Mouse (Mus musculus): Measurements from ENCODE around the gene Gpc6. TPM values are rescaled to one million over a fixed set of nuclear protein-coding genes. Genes with fewer than 3 reads are reported as not detected.

Gpc6 gene
- total and polyA plus RNA-seq, 3 experiments = not detected

DNA sequence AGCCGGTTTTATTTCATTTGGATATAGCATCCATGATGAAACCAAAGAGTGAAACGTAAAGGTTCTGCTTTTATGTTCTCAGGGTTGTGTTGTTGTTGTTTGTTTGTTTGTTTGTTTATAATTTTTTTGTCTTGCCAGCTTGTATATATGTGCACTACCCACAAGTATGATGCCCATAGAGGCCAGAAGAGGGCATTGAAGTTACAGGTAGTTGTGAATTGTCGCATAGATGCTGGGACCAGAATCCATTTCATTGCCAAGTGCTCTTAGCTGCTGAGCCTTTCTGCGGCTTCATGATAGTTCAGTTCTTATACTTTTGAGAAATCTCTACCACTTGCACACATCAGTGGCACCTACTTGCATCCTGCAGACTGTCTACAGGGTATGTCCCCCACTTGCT, 758.0 kb downstream of the Gpc6 start (continued):
- TF ChIP-seq CTCF (conservative IDR thresholded peaks at IDR 0.05 in 1 of 2, IDR thresholded peaks at IDR 0.05 in 1 of 2; ENCODE audit: low read depth in 2 of 2, low read length in 2 of 2) = peak in 1 of 2 experiments; percentile 52; a peak in 2 of 4 replicates
- TF ChIP-seq POLR2A (IDR thresholded peaks at IDR 0.05; ENCODE audit: low read depth, low read length) = no peak
- no peak for TF ChIP-seq MYC (IDR thresholded peaks at IDR 0.05; ENCODE audit: low read depth, low read length)

- dilution Hi-C loops (cut with MboI; ENCODE audit: extremely low pct_ligation_motif_present, extremely low pct_unique_long_range_greater_than_20kb, low sequenced_read_pairs) = no loop called here
- no peak overlapping the region for H3K4me3 ChIP-seq (replicated peaks in 1 of 3; ENCODE audit: low read depth in 2 of 3, low read length in 2 of 3, poor library complexity in 1 of 3)
- no peak overlapping the region for H3K9ac ChIP-seq (ENCODE audit: insufficient read depth, low read depth)
- no peaks in the 10 kb centered on the region for H3K9me3 ChIP-seq (replicated peaks; ENCODE audit: low read length)
- H3K27ac ChIP-seq (ENCODE audit: insufficient read depth, low read depth) = no peak overlapping the region
- no peak for TF ChIP-seq POLR2AphosphoS2 (IDR thresholded peaks at IDR 0.05; ENCODE audit: low read depth, low read length)
- no peak for TF ChIP-seq POLR2A (IDR thresholded peaks at IDR 0.05; ENCODE audit: low read depth, low read length)
- no peak for TF ChIP-seq E2F4 (IDR thresholded peaks at IDR 0.05; ENCODE audit: insufficient replicate concordance, low read depth, low read length)
- TF ChIP-seq ELF1 (IDR thresholded peaks at IDR 0.05; ENCODE audit: low read depth, low read length) = no peak
- TF ChIP-seq NELFE (IDR thresholded peaks at IDR 0.05; ENCODE audit: low read depth, low read length) = no peak
- TF ChIP-seq USF1 (IDR thresholded peaks at IDR 0.05; ENCODE audit: low read depth, low read length) = no peak
- TF ChIP-seq UBTF (IDR thresholded peaks at IDR 0.05; ENCODE audit: low read depth, low read length) = no peak
- no peak for TF ChIP-seq EP300 (IDR thresholded peaks at IDR 0.05; ENCODE audit: low read length)
- no peak for TF ChIP-seq MXI1 (IDR thresholded peaks at IDR 0.05; ENCODE audit: low read depth, low read length)
- TF ChIP-seq MEF2A (IDR thresholded peaks at IDR 0.05; ENCODE audit: borderline replicate concordance, low read depth, low read length) = no peak
- no peak for TF ChIP-seq HCFC1 (IDR thresholded peaks at IDR 0.05; ENCODE audit: low read depth, low read length)
- TF ChIP-seq ZNF384 (IDR thresholded peaks at IDR 0.05; ENCODE audit: low read depth, low read length) = no peak
- TF ChIP-seq SMC3 (IDR thresholded peaks at IDR 0.05; ENCODE audit: low read depth, low read length) = no peak
- TF ChIP-seq CTCF (conservative IDR thresholded peaks at IDR 0.05 in 1 of 2, IDR thresholded peaks at IDR 0.05 in 1 of 2; ENCODE audit: low read depth in 2 of 2, low read length in 2 of 2) = no peak
- H3K36me3 ChIP-seq (replicated peaks in 1 of 2; ENCODE audit: control insufficient read depth in 1 of 2, insufficient read depth in 1 of 2, low read length in 1 of 2) = no peaks in the 10 kb centered on the region
- H3K79me2 ChIP-seq (replicated peaks; ENCODE audit: control insufficient read depth, extremely low read depth, insufficient read depth, poor library complexity, severe bottlenecking) = no peaks in the 10 kb centered on the region
- H3K4me2 ChIP-seq (ENCODE audit: insufficient read depth, low read depth, poor library complexity, severe bottlenecking) = no peak overlapping the region
- DNase-seq (ENCODE audit: extremely low read depth) = no peak
- no peaks in the 10 kb centered on the region; a peak in 1 of 4 replicates for H3K4me1 ChIP-seq (ENCODE audit: control insufficient read depth in 1 of 2, insufficient read depth in 2 of 2)
- H3K27me3 ChIP-seq (replicated peaks) = no peaks in the 10 kb centered on the region
- in situ Hi-C loops (cut with MboI; ENCODE audit: low pct_ligation_motif_present, low pct_unique_long_range_greater_than_20kb, low sequenced_read_pairs) = loop anchor here (5.0 kb wide), 1 partner anchor 192 kb away; no protein-coding TSS in a partner anchor
Measured at GRCm38 (mm10) chr14:117689848-117690247, 764.7 kb downstream of the Gpc6 start.

DNA sequence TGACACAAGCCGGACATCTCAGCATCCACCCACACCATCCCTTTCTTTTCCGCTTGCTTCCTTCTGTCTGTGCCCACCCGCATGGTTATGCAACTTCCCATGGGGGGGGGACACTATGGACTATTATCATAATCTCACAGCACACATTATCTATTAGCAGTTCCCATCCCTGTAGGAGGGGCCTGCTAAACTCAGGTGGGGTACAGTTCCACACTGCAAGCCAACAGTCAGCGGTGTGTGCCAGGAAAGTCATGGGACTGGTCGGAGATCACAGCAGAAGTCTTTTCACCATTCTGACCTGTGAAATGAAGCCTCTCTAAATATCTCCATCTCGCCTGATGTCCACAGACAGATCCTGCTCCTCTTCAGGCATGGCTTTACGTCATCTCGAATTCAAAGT, 770.5 kb downstream of the Gpc6 start:
- no peak overlapping the region for H3K27ac ChIP-seq (ENCODE audit: insufficient read depth, low read depth)
- no peaks in the 10 kb centered on the region for H3K79me2 ChIP-seq (replicated peaks; ENCODE audit: control insufficient read depth, extremely low read depth, insufficient read depth, poor library complexity, severe bottlenecking)
- H3K4me2 ChIP-seq (ENCODE audit: insufficient read depth, low read depth, poor library complexity, severe bottlenecking) = no peak overlapping the region
- no peaks in the 10 kb centered on the region for H3K27me3 ChIP-seq (replicated peaks)
- H3K9me3 ChIP-seq (replicated peaks; ENCODE audit: low read length) = no peaks in the 10 kb centered on the region
- TF ChIP-seq GABPA (IDR thresholded peaks at IDR 0.05; ENCODE audit: insufficient replicate concordance, low read depth, low read length) (no peak), ZC3H11A (IDR thresholded peaks at IDR 0.05; ENCODE audit: low read depth, low read length) (no peak), MAX (IDR thresholded peaks at IDR 0.05; ENCODE audit: low read length) (no peak), CHD1 (IDR thresholded peaks at IDR 0.05; ENCODE audit: low read depth, low read length) (no peak), SIN3A (IDR thresholded peaks at IDR 0.05; ENCODE audit: low read length) (no peak), E2F4 (IDR thresholded peaks at IDR 0.05; ENCODE audit: insufficient replicate concordance, low read depth, low read length) (no peak), HCFC1 (IDR thresholded peaks at IDR 0.05; ENCODE audit: low read depth, low read length) (no peak), CHD2 (IDR thresholded peaks at IDR 0.05; ENCODE audit: low read length) (no peak), ELF1 (IDR thresholded peaks at IDR 0.05; ENCODE audit: low read depth, low read length) (no peak), JUN (IDR thresholded peaks at IDR 0.05; ENCODE audit: insufficient read depth, low read depth, low read length) (no peak), MXI1 (IDR thresholded peaks at IDR 0.05; ENCODE audit: low read depth, low read length) (no peak), MEF2A (IDR thresholded peaks at IDR 0.05; ENCODE audit: borderline replicate concordance, low read depth, low read length) (no peak), USF2 (conservative IDR thresholded peaks at IDR 0.05; ENCODE audit: low read depth, low read length) (no peak), JUND (conservative IDR thresholded peaks at IDR 0.05; ENCODE audit: low read depth, low read length) (no peak), USF1 (IDR thresholded peaks at IDR 0.05; ENCODE audit: low read depth, low read length) (no peak), UBTF (IDR thresholded peaks at IDR 0.05; ENCODE audit: low read depth, low read length) (no peak), EP300 (IDR thresholded peaks at IDR 0.05; ENCODE audit: low read length) (no peak), ZKSCAN1 (IDR thresholded peaks at IDR 0.05; ENCODE audit: borderline replicate concordance, low read depth, low read length) (no peak), MAFK (IDR thresholded peaks at IDR 0.05; ENCODE audit: insufficient replicate concordance, low read length) (no peak)
- in situ Hi-C loops (cut with MboI; ENCODE audit: low pct_ligation_motif_present, low pct_unique_long_range_greater_than_20kb, low sequenced_read_pairs) = no loop called here
- no peak overlapping the region for H3K9ac ChIP-seq (ENCODE audit: insufficient read depth, low read depth)
- dilution Hi-C loops (cut with MboI; ENCODE audit: extremely low pct_ligation_motif_present, extremely low pct_unique_long_range_greater_than_20kb, low sequenced_read_pairs) = no loop called here
- no peaks in the 10 kb centered on the region for H3K36me3 ChIP-seq (replicated peaks in 1 of 2; ENCODE audit: control insufficient read depth in 1 of 2, insufficient read depth in 1 of 2, low read length in 1 of 2)
- DNase-seq (ENCODE audit: extremely low read depth) = no peak
- no peak overlapping the region for H3K4me3 ChIP-seq (replicated peaks in 1 of 3; ENCODE audit: low read depth in 2 of 3, low read length in 2 of 3, poor library complexity in 1 of 3)
- no peaks in the 10 kb centered on the region for H3K4me1 ChIP-seq (ENCODE audit: control insufficient read depth in 1 of 2, insufficient read depth in 2 of 2)

Measured in CH12.LX (cell line).